Comparison of ENCODE assay signal across 8 mouse cellular contexts in genomic region chr7:128740334-128740733, GRCm38 (mm10). TPM values are rescaled to one million over a fixed set of nuclear protein-coding genes. Genes with fewer than 3 reads are reported as not detected.
A peak's percentile ranks its signal among the peaks of the same experiment; 100 is the strongest.
DNase-seq lines count a peak whose midpoint lies in the region; ATAC-seq lines count a peak whose summit lies in the region.

Mcmbp (minus strand) TSS chr7:128740495.

- peaks cover 60% of the 10 kb centered on the region for H3K4me1 ChIP-seq in megakaryocyte, embryonic 14.5 days

- H3K27me3 ChIP-seq in megakaryocyte, embryonic 14.5 days (replicated peaks), result no peaks in the 10 kb centered on the region

- peak within 1 kb of the TSS; percentile 97 for H3K4me3 ChIP-seq in megakaryocyte, embryonic 14.5 days (replicated peaks)

- H3K36me3 ChIP-seq in megakaryocyte, embryonic 14.5 days (replicated peaks; ENCODE audit: low read length), result peaks cover 9% of the 10 kb centered on the region

- ATAC-seq in common myeloid progenitor, adult 5-6 weeks (replicated peaks; ENCODE audit: low read depth, poor library complexity, severe bottlenecking), result peak; percentile 65

- DNase-seq in ZHBTc4 (ENCODE audit: low read depth, low spot score), result peak; percentile 98
- DNase-seq in gastrocnemius, adult 8-10 months (ENCODE audit: low spot score in 2 of 2), result peak; percentile 93 to 95
- DNase-seq in hindlimb bud, embryonic 11.5 days (ENCODE audit: extremely low spot score, low read depth, low spot score), result peak; percentile 52
- peak; percentile 86 to 95 for DNase-seq in left cerebral cortex, adult 8-10 months (ENCODE audit: low spot score in 2 of 2)
- peak; percentile 98 for DNase-seq in right cerebral cortex, postnatal 10 days (ENCODE audit: low spot score in 2 of 2)
- DNase-seq in urinary bladder, postnatal 25 days (ENCODE audit: low spot score), result peak; percentile 97

- H3K9me3 ChIP-seq in megakaryocyte, embryonic 14.5 days, result no peaks in the 10 kb centered on the region

RNA-seq across cellular contexts. Expression of gene Mcmbp, which starts in this region (rescaled TPM):
- total RNA-seq in common myeloid progenitor, adult 5-6 weeks (2017), result 60.4 and 61.4 TPM in 2 replicates
- total RNA-seq in gastrocnemius, adult 8-10 months (2022), result 10 to 100 TPM; 14.2 to 16.2 (median 15.8) TPM
- total RNA-seq in left cerebral cortex, adult 8-10 months (2022), result 10 to 100 TPM; 24.4 to 26.8 (median 25.6) TPM
- 1.4 and 6.3 TPM in 2 replicates for polyA plus RNA-seq in megakaryocyte, embryonic 14.5 days (2012; ENCODE audit: insufficient read depth, low replicate concordance)

Comparison
In these comparisons a context has a peak if more than half of its experiments do, and no peak if none do; other contexts are left out.
1. Peak in every context shown above with its lines: DNase-seq, ATAC-seq and H3K4me3 ChIP-seq.